Mouse (Mus musculus): ENCODE data around the gene Pknox1. TPM values are rescaled to one million over a fixed set of nuclear protein-coding genes. Genes with fewer than 3 reads are reported as not detected.
"Not testable (repeated sequence)": the region's sequence is repeated elsewhere in the genome, so short reads cannot be mapped to it uniquely, and the experiment has no call there.

Pknox1 gene
- total RNA-seq, 2 experiments from 2014 or later, result 16.4 to 17.5 TPM

- DNase-seq (ENCODE audit: low spot score in 2 of 2), result not testable (repeated sequence)
These were observed 11.9 kb upstream of the Pknox1 start for GRCm38 (mm10) chr17:31552601-31553000.

- no peak for DNase-seq (ENCODE audit: low spot score in 2 of 2)
These were observed 8.3 kb upstream of the Pknox1 start for GRCm38 (mm10) chr17:31556253-31556652.

GRCm38 (mm10) chr17:31557124-31557880 is 7.2 kb upstream of the Pknox1 start:
- no peak for DNase-seq (ENCODE audit: low spot score in 2 of 2)

- DNase-seq (ENCODE audit: low spot score in 2 of 2), result no peak
These were observed 6.5 kb upstream of the Pknox1 start for GRCm38 (mm10) chr17:31557947-31558542.

GRCm38 (mm10) chr17:31559021-31559789 is 5.3 kb upstream of the Pknox1 start:
- DNase-seq (ENCODE audit: low spot score in 2 of 2), result no peak

GRCm38 (mm10) chr17:31563632-31564014 is 911 bp upstream of the Pknox1 start:
- DNase-seq (ENCODE audit: low spot score in 2 of 2), result peak; percentile 49 to 58

- no peak for DNase-seq (ENCODE audit: low spot score in 2 of 2)
These were observed 265 bp downstream of the Pknox1 start for GRCm38 (mm10) chr17:31564858-31565140.

- DNase-seq (ENCODE audit: low spot score in 2 of 2), result peak; percentile 72 to 81
These were observed 865 bp downstream of the Pknox1 start for GRCm38 (mm10) chr17:31565141-31566056.

GRCm38 (mm10) chr17:31566276-31566675 is 1.7 kb downstream of the Pknox1 start:
- no peak for DNase-seq (ENCODE audit: low spot score in 2 of 2)

- no peak for DNase-seq (ENCODE audit: low spot score in 2 of 2)
These were observed 5.2 kb downstream of the Pknox1 start for GRCm38 (mm10) chr17:31569756-31570155.

- DNase-seq (ENCODE audit: low spot score in 2 of 2), result no peak
These were observed 5.9 kb downstream of the Pknox1 start for GRCm38 (mm10) chr17:31570321-31570925.

- no peak for DNase-seq (ENCODE audit: low spot score in 2 of 2)
These were observed 7.2 kb downstream of the Pknox1 start for GRCm38 (mm10) chr17:31571689-31572088.

GRCm38 (mm10) chr17:31574662-31575061 is 10.1 kb downstream of the Pknox1 start:
- no peak for DNase-seq (ENCODE audit: low spot score in 2 of 2)

GRCm38 (mm10) chr17:31576394-31577175 is 12.1 kb downstream of the Pknox1 start:
- no peak for DNase-seq (ENCODE audit: low spot score in 2 of 2)

GRCm38 (mm10) chr17:31580344-31580743 is 15.8 kb downstream of the Pknox1 start:
- DNase-seq (ENCODE audit: low spot score in 2 of 2), result no peak

GRCm38 (mm10) chr17:31583185-31583584 is 18.7 kb downstream of the Pknox1 start:
- DNase-seq (ENCODE audit: low spot score in 2 of 2), result no peak

- DNase-seq (ENCODE audit: low spot score in 2 of 2), result no peak
These were observed 19.2 kb downstream of the Pknox1 start for GRCm38 (mm10) chr17:31583781-31584180.

GRCm38 (mm10) chr17:31588115-31588514 is 23.6 kb downstream of the Pknox1 start:
- DNase-seq (ENCODE audit: low spot score in 2 of 2), result no peak

- DNase-seq (ENCODE audit: low spot score in 2 of 2), result no peak
These were observed 24.2 kb downstream of the Pknox1 start for GRCm38 (mm10) chr17:31588726-31589125.

- DNase-seq (ENCODE audit: low spot score in 2 of 2), result no peak
These were observed 26.3 kb downstream of the Pknox1 start for GRCm38 (mm10) chr17:31590846-31591245.

Data from layer of hippocampus, postnatal 10 days (tissue).